Mouse (Mus musculus) forebrain, embryonic 13.5 days (tissue): ENCODE results near the gene Pcdh15. TPM values are rescaled to one million over a fixed set of nuclear protein-coding genes. Genes with fewer than 3 reads are reported as not detected.

Experiments
- ATAC-seq: fragments of 200-750 bp; cut with Nextera tagmentation; 2 replicates; pipeline ENCODE4 v1.8.0; 2017
- H3K27ac ChIP-seq: fragments of 300-500 bp; sonication (generic); 2 replicates; pipeline ENCODE4 v1.5.1; 2015; ENCODE audit warnings: inconsistent platforms, mild to moderate bottlenecking, moderate library complexity
- H3K27me3 ChIP-seq: fragments of 300-500 bp; sonication (generic); 2 replicates; pipeline ENCODE4 v1.6.1; 2015; ENCODE audit warnings: mild to moderate bottlenecking, inconsistent platforms
- H3K36me3 ChIP-seq: fragments of 300-500 bp; sonication (generic); 2 replicates; pipeline ENCODE4 v1.6.1; 2015; ENCODE audit warnings: mild to moderate bottlenecking, inconsistent platforms; ENCODE audit not compliant: poor library complexity, severe bottlenecking
- H3K4me1 ChIP-seq: fragments of 300-500 bp; sonication (generic); 2 replicates; pipeline ENCODE4 v1.6.1; 2015; ENCODE audit warnings: inconsistent platforms
- H3K4me2 ChIP-seq: fragments of 300-500 bp; sonication (generic); 2 replicates; pipeline ENCODE4 v1.6.1; 2015; ENCODE audit warnings: inconsistent platforms, mild to moderate bottlenecking, moderate library complexity
- H3K4me3 ChIP-seq: fragments of 300-500 bp; sonication (generic); 2 replicates; pipeline ENCODE4 v1.5.1; 2015; ENCODE audit warnings: mild to moderate bottlenecking, inconsistent platforms
- H3K9ac ChIP-seq: fragments of 300-500 bp; sonication (generic); 2 replicates; pipeline ENCODE4 v1.6.1; 2015; ENCODE audit warnings: mild to moderate bottlenecking, inconsistent platforms
- H3K9me3 ChIP-seq: fragments of 300-500 bp; sonication (generic); replicated peaks from 2 replicates; pipeline ENCODE4 v1.6.1; 2016; ENCODE audit warnings: inconsistent platforms
- WGBS: fragments of 180-500 bp; shearing (Covaris S2); methylation state at CpG from one replicate; pipeline ENCODE4 v1.1.7; 2015; 5-methylcytosine and 5-hydroxymethylcytosine counted together
- polyA plus RNA-seq: library from polyadenylated mRNA; unstranded; fragments of >200 nt; fragmentation: Nextera tagmentation; extraction: Ambion mirVana; gene quantifications from 2 replicates; pipeline ENCODE4 v1.2.1, GENCODE M21; 2015

Pcdh15 gene
- polyA plus RNA-seq, result 1.9 and 2.8 TPM in 2 replicates

DNA sequence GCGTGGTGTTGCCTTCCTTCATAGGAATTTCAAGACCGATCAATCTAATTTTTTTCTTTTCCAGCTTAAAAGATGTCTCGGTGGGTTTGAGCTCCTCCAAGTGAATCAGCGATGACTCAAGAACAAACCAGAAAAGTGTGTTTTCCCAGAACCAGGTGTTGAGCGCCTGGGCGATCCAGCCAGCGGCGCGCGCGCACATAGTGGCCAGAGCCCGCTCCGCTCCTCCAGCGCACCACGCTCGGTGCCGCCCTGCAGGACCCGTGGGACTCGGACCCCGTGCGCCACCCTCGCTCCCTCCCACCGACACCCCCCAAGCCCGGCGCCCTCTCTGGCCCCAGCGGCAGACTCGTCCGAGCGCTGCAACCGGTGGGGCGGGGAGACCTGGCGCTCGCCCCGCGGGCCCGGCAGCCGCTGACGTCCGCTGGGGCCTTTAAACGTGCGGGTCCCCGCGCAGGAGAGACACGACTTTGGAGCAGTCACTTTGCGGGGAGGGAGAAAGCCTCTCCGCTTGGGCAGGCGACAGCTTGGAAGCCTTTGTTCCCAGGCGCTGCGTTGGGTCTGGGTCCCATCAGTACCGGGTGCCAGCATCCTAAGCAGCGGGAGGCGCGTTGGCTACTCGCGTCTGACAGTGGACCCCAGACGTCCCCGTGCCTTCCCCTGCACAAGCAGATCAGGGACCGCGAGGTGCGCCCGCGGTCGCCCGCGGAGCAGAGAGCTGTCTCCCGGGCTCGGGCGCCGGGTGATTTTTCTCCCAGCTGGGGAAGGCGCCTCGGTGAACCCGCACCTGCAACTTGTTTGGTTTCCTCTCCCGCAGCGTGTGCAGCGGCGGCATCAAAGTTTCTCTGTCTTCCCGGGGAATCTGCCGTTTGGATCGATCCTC lies at the start of gene Pcdh15:
Gene Pcdh15 (plus strand): TSS at position 377 of the 880 bp plus-strand sequence.
- peaks cover 54% of the 10 kb centered on the region for H3K27me3 ChIP-seq
- H3K36me3 ChIP-seq, result no peaks in the 10 kb centered on the region
- H3K4me2 ChIP-seq, result peak within 1 kb of the TSS; percentile 95
- under 1% methylated on average over 71 of the region's 79 CpGs for WGBS
- peak within 1 kb of the TSS; percentile 62 for H3K4me3 ChIP-seq
- H3K9ac ChIP-seq, result peak within 1 kb of the TSS; percentile 69
- peak; percentile 56 for ATAC-seq
- peaks cover 19% of the 10 kb centered on the region for H3K4me1 ChIP-seq
- H3K27ac ChIP-seq, result no peak within 1 kb of the TSS
- H3K9me3 ChIP-seq, result no peaks in the 10 kb centered on the region

DNA sequence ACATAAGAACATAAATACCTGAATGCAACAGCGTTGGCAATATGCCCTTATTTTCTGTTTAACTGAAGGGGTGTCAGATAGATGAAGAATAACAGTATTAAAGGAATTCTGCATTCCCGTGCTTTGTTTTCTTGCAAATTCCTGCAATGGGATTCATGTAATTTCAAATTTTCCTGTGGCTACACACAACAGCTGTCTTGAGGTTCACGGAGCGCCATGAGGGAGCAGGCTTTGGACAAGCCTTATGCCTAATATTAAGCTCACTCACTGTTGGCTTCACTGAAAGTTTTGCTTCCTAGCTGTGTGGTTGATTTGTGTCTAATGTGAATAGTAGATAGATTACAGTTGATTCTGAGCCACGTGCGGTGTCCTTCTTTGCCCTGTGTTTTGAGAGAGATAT lies 47.1 kb upstream of the Pcdh15 start:
- no peak for ATAC-seq
- Histone ChIP-seq H3K4me1 (no peaks in the 10 kb centered on the region), H3K4me2 (no peak overlapping the region), H3K9ac (no peak overlapping the region), H3K27me3 (no peaks in the 10 kb centered on the region), H3K27ac (no peak overlapping the region), H3K9me3 (no peaks in the 10 kb centered on the region), H3K36me3 (no peaks in the 10 kb centered on the region), H3K4me3 (no peak overlapping the region)
- WGBS, result 92% methylated on average over 6 of the region's 6 CpGs

DNA sequence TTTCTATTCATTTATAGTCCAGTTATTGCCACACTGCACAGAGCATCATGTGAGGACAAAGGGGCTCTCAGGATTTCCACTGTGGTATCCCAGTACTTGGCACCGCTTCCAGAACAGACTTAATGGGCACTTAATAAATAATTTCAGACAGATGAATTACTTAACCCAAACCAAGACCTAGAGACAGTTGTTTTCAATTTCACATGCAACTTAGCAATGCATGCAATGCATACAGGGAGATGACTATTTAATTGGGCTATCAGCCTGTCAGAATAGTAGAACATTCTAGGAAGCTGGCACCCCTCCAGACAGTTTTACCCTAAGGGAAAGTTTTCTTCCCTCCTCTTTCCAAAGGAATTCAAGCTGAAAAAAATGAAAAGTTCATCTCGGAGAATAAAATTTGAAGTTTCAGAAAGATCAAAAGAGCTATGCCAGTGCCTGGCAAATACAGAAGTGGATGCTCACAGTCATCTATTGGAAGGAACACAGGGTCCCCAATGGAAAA lies 39.4 kb upstream of the Pcdh15 start:
- Histone ChIP-seq H3K9me3 (no peaks in the 10 kb centered on the region), H3K4me2 (no peak overlapping the region), H3K9ac (no peak overlapping the region), H3K27ac (no peak overlapping the region), H3K27me3 (no peaks in the 10 kb centered on the region), H3K36me3 (no peaks in the 10 kb centered on the region), H3K4me3 (no peak overlapping the region), H3K4me1 (no peaks in the 10 kb centered on the region)
- 83% methylated on average over 2 of the region's 2 CpGs for WGBS
- no peak for ATAC-seq

DNA sequence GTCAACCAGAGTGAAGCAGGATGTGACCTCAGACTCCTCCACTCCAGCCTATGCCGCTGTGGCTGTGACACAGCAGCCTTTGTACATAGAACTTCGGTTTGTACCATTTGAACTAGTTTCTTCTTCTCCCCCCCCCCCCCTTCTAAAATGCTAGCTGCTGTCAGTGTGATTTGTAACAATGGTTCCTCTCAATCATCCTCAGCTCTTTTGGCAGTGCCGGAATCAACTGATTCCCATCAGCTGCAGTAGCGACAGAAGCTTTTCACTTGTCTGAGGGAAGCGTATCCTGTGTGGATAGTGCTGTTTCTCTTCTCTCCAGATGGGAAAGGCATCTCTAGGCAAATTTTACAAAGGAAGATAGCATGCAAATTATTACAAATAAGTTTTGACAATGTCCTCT lies 12.4 kb upstream of the Pcdh15 start:
- 69% methylated on average over 5 of the region's 5 CpGs for WGBS
- ATAC-seq, result no peak
- Histone ChIP-seq H3K4me1 (no peaks in the 10 kb centered on the region), H3K4me3 (no peak overlapping the region), H3K9ac (no peak overlapping the region), H3K36me3 (no peaks in the 10 kb centered on the region), H3K9me3 (no peaks in the 10 kb centered on the region), H3K27ac (no peak overlapping the region), H3K27me3 (no peaks in the 10 kb centered on the region), H3K4me2 (no peak overlapping the region)

DNA sequence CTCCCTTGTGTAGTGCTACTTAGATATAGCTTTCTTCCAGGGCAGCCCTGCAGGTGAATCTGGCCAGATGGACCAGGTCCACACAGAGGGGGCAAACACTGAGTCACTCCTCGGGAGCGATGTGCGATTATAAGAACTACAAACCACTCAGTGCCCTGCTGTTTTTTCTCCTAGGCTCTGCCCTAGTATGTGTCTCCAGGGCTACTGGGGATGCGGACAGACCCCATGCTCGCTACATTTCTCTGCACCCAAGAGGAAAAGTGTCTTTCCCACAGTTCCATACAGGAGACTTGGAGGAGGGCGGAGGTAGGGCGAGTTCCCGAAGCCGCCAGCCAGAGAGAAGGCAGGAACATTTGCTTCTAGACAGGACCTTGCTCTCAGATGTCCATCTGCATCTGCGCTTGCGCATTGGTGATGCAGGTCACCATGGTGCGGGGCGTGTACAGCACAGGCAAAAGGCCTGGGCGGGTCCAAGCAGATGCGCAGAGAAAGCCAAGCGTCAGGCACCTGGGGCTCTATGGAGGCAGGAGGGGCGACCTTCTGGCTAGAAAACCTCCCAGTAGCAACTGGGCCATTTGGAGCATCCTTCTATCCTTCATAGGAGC lies 2.5 kb upstream of the Pcdh15 start:
- Histone ChIP-seq H3K27me3 (peaks cover 50% of the 10 kb centered on the region), H3K4me1 (peaks cover 19% of the 10 kb centered on the region), H3K9ac (peak overlapping the region; percentile 59), H3K36me3 (no peaks in the 10 kb centered on the region), H3K27ac (no peak overlapping the region), H3K9me3 (no peaks in the 10 kb centered on the region), H3K4me3 (peak overlapping the region; percentile 49), H3K4me2 (peak overlapping the region; percentile 88)
- ATAC-seq, result peak; percentile 71
- WGBS, result under 1% methylated on average over 17 of the region's 17 CpGs

DNA sequence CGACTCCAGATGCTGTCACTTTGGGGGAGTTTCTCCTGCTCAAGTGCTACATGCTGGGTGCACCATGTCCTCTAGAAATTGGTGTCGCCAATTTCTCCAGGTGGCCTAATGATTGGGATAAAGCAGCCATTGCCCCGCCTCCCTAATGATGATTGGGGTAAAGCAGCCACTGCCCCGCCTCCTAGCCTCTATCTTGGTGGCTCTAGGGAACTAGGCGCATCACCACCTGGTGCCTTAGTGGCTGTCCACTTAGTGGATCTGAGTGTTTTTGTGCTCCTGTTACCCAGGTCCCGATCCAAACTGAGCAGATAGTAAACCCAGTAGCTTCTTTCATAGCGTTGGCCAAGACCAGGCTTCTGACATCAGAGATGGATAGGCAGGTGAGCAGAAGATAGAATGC lies 2.0 kb upstream of the Pcdh15 start:
- H3K9me3 ChIP-seq, result no peaks in the 10 kb centered on the region
- H3K4me2 ChIP-seq, result peak overlapping the region; percentile 88
- peak overlapping the region; percentile 49 for H3K4me3 ChIP-seq
- H3K36me3 ChIP-seq, result no peaks in the 10 kb centered on the region
- peaks cover 54% of the 10 kb centered on the region for H3K27me3 ChIP-seq
- ATAC-seq, result peak; percentile 52
- H3K9ac ChIP-seq, result peak overlapping the region; percentile 59
- peaks cover 19% of the 10 kb centered on the region for H3K4me1 ChIP-seq
- 2% methylated on average over 7 of the region's 7 CpGs for WGBS
- H3K27ac ChIP-seq, result no peak overlapping the region

DNA sequence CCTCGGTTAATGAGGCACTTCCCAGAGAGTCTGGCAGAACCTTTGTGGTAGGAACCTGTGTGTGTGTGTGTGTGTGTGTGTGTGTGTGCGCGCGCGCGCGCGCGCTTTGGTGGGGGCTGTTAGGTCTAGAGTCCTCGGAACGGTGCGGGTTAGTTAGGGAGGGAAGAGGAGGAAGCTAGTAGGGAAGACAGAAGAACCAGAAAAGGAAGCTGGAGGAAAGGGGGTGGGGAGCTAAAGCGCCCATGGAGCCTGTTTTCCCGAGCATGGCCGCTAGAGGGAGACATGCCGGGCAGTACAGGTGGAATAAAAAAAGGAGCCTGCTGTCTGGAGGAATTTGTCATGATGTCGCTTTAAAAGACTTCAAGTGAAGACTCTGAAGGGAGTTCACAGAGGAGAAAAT lies 1.2 kb upstream of the Pcdh15 start:
- peak; percentile 52 for ATAC-seq
- no peaks in the 10 kb centered on the region for H3K36me3 ChIP-seq
- H3K27me3 ChIP-seq, result peaks cover 54% of the 10 kb centered on the region
- peak overlapping the region; percentile 49 for H3K4me3 ChIP-seq
- H3K27ac ChIP-seq, result no peak overlapping the region
- under 1% methylated on average over 17 of the region's 17 CpGs for WGBS
- peak overlapping the region; percentile 88 for H3K4me2 ChIP-seq
- H3K9ac ChIP-seq, result no peak overlapping the region
- peaks cover 19% of the 10 kb centered on the region for H3K4me1 ChIP-seq
- H3K9me3 ChIP-seq, result no peaks in the 10 kb centered on the region

DNA sequence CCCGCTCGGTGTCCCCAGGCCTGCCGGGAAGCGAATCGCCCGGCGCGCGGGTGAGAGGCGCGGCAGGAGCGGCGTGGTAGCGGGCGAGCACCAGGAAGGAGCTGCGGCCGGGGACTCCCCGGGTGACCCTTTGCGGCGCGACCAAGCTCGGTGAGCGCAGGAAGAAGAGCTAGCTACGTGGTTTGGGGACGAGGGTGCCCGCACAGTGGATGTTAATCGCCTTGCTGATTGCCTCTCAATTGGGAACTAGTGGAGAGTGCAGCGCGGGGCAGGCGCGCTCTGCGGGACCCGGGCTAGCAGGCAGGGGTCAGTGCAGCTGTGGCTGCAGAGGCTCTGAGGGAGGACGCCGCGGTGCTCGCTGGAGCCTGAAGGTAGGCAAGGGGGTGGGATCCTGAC lies 702 bp downstream of the Pcdh15 start:
- WGBS, result 0% methylated on average over 37 of the region's 37 CpGs
- no peaks in the 10 kb centered on the region for H3K9me3 ChIP-seq
- H3K4me2 ChIP-seq, result peak overlapping the region; percentile 95
- peak; percentile 63 for ATAC-seq
- H3K27me3 ChIP-seq, result peaks cover 54% of the 10 kb centered on the region
- peak overlapping the region; percentile 69 for H3K9ac ChIP-seq
- peak overlapping the region; percentile 62 for H3K4me3 ChIP-seq
- H3K27ac ChIP-seq, result no peak overlapping the region
- H3K4me1 ChIP-seq, result peaks cover 19% of the 10 kb centered on the region
- H3K36me3 ChIP-seq, result no peaks in the 10 kb centered on the region

DNA sequence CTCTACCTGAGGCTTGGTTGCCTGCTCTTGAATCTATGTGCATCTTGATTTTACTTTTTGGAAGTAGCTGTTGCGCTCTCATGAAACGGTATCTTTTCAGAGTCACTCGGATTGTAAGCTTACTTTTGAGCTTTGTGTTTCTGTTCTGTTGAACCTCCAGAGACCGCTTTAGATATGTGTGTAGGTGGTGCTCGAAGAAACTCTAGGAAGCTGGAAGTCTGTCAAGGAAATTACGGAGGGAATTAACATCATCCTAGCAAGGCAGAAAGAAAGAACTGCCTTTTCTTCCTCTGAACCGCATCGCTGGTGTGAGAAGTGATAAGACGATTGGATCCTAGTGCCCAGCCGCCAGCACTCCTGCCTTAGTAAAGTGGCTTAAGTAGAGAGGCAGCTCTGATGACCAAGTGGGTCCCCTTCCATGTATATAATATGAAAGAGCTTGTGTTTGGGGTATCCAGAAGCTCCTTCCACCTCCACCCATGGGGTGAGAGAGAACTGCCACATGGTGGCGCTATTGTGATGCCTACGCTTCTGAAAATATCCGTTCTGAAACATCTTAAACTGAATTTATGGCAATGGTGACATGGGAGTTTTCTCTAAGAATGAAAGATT lies 4.3 kb downstream of the Pcdh15 start:
- H3K9me3 ChIP-seq, result no peaks in the 10 kb centered on the region
- no peak overlapping the region for H3K27ac ChIP-seq
- whole genome bisulfite sequencing, result 78% methylated on average over 13 of the region's 13 CpGs
- H3K9ac ChIP-seq, result no peak overlapping the region
- H3K4me3 ChIP-seq, result no peak overlapping the region
- no peaks in the 10 kb centered on the region for H3K36me3 ChIP-seq
- peaks cover 3% of the 10 kb centered on the region; the same call in 1 of the 2 replicates for H3K4me1 ChIP-seq
- peaks cover 35% of the 10 kb centered on the region for H3K27me3 ChIP-seq
- ATAC-seq, result no peak
- H3K4me2 ChIP-seq, result no peak overlapping the region

DNA sequence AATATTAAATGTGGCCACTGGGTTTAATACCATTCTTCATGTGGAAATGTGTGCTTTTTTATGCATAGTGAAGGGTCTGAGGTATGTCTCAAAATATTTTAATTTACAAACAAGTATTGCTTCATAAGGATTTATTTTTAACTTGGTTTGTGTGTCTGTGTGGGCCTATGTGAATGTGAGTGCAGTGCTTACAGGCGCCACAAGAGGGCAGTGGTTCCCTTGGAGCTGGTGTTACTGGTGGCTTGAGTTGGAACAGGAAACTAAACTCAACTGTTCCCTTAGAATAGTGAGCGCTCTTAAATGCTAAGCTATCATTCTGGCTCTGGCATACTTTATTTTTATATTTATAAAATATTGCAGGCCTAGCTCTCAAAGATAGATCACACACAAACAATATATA lies 6.8 kb downstream of the Pcdh15 start:
- ATAC-seq, result peak; percentile 43; the same call in 1 of the 2 replicates
- Histone ChIP-seq H3K27me3 (peaks cover 11% of the 10 kb centered on the region), H3K9ac (no peak overlapping the region), H3K27ac (no peak overlapping the region), H3K36me3 (no peaks in the 10 kb centered on the region), H3K4me3 (no peak overlapping the region), H3K9me3 (no peaks in the 10 kb centered on the region), H3K4me1 (no peaks in the 10 kb centered on the region), H3K4me2 (no peak overlapping the region)
- 45% methylated on average over 2 of the region's 2 CpGs for WGBS

DNA sequence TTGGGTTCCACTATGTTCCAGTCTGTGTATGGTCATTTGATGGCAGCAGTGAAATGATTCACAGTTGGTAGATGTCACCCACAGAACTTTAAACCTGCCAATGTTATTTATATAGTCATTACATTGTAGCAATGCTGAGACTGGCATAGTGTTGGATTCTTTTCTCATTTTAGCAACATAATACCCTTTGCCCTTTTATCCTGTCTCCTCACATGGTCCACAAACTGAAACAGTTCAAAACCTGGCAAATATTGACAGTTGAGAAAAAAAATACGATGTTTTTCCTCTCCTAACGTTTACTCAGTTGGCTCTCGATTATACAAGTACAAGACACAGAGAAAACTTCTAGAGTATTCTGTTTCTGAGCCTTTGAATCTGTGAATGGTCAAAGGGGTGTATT lies 38.8 kb downstream of the Pcdh15 start:
- Histone ChIP-seq H3K4me2 (no peak overlapping the region), H3K9ac (no peak overlapping the region), H3K36me3 (no peaks in the 10 kb centered on the region), H3K27ac (no peak overlapping the region), H3K4me3 (no peak overlapping the region), H3K27me3 (no peaks in the 10 kb centered on the region), H3K9me3 (no peaks in the 10 kb centered on the region), H3K4me1 (no peaks in the 10 kb centered on the region)
- WGBS, result 93% methylated on average over 3 of the region's 3 CpGs
- no peak for ATAC-seq

DNA sequence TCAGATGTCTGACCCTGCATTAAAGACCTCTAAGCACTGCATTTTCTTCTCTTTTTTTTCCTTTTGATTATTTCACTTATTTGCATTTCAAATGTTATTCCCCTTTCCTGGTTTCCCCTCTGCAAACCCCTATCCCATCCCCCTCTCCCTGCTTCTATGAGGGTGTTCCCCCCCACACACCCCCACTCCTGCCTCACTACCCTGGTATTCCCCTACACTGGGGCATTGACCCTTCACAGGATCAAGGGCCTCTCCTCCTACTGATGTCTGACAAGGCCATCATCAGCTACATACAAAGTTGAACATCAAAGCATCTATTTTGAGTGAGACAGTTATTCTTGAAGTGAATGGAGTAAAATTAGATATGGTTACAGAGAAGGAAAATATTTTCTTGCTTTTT lies 48.4 kb downstream of the Pcdh15 start:
- H3K4me2 ChIP-seq, result no peak overlapping the region
- H3K9ac ChIP-seq, result no peak overlapping the region
- no peak overlapping the region for H3K27ac ChIP-seq
- no peak overlapping the region for H3K4me3 ChIP-seq
- H3K9me3 ChIP-seq, result no peaks in the 10 kb centered on the region
- H3K36me3 ChIP-seq, result no peaks in the 10 kb centered on the region
- H3K27me3 ChIP-seq, result no peaks in the 10 kb centered on the region
- ATAC-seq, result peak; percentile 24; the same call in 1 of the 2 replicates
- no peaks in the 10 kb centered on the region for H3K4me1 ChIP-seq
